In genomic region chr16:17508546-17509239, GRCm38 (mm10) we compare ENCODE assay signal across 8 mouse cellular contexts. TPM values are rescaled to one million over a fixed set of nuclear protein-coding genes. Genes with fewer than 3 reads are reported as not detected.
A peak's percentile ranks its signal among the peaks of the same experiment; 100 is the strongest.
DNase-seq lines count a peak whose midpoint lies in the region; ATAC-seq and TF ChIP-seq lines count a peak whose summit lies in the region.

Gene Lztr1 (plus strand): TSS chr16:17508688.

- peak; percentile 98 for ATAC-seq in embryonic facial prominence, embryonic 14.5 days (ENCODE audit: low read depth)
- ATAC-seq in limb, embryonic 14.5 days (ENCODE audit: low FRiP score, low read depth) = peak; percentile 96
- ATAC-seq in midbrain, postnatal 0 days (ENCODE audit: low FRiP score) = peak; percentile 95

- no peaks in the 10 kb centered on the region for H3K9me3 ChIP-seq in embryonic facial prominence, embryonic 14.5 days (ENCODE audit: control insufficient read depth, low read length)
- H3K9me3 ChIP-seq in limb, embryonic 14.5 days (ENCODE audit: control insufficient read depth, low read length) = no peaks in the 10 kb centered on the region
- no peaks in the 10 kb centered on the region for H3K9me3 ChIP-seq in midbrain, postnatal 0 days (ENCODE audit: low read length)

- TF ChIP-seq CTCF in midbrain, postnatal 0 days (IDR thresholded peaks at IDR 0.05) = peak; percentile 11

- H3K9ac ChIP-seq in embryonic facial prominence, embryonic 14.5 days (ENCODE audit: low read depth, low read length) = peak within 1 kb of the TSS; percentile 74
- H3K9ac ChIP-seq in limb, embryonic 14.5 days (ENCODE audit: low read depth, low read length, severe bottlenecking) = peak within 1 kb of the TSS; percentile 86
- peak within 1 kb of the TSS; percentile 84 for H3K9ac ChIP-seq in midbrain, postnatal 0 days (replicated peaks; ENCODE audit: low read length, poor library complexity, severe bottlenecking)

- H3K4me3 ChIP-seq in embryonic facial prominence, embryonic 14.5 days (ENCODE audit: low read depth, low read length) = peak within 1 kb of the TSS; percentile 83
- peak within 1 kb of the TSS; percentile 76 for H3K4me3 ChIP-seq in limb, embryonic 14.5 days (replicated peaks; ENCODE audit: low read length)
- H3K4me3 ChIP-seq in midbrain, postnatal 0 days (ENCODE audit: low read depth, low read length) = peak within 1 kb of the TSS; percentile 77

- DNase-seq in 3T3-L1 (ENCODE audit: low read depth, low spot score) = peak; percentile 94
- DNase-seq in adrenal gland, postnatal 4 days (ENCODE audit: low spot score in 2 of 2) = peak; percentile 68 to 79
- DNase-seq in embryonic facial prominence, embryonic 14.5 days (ENCODE audit: low spot score) = peak; percentile 96
- peak; percentile 88 for DNase-seq in heart, adult 8-10 months (ENCODE audit: low spot score)
- peak; percentile 91 for DNase-seq in kidney, adult 9 months
- peak; percentile 93 for DNase-seq in limb, embryonic 14.5 days (ENCODE audit: low spot score)
- peak; percentile 93 for DNase-seq in midbrain, postnatal 0 days (ENCODE audit: low spot score)
- peak; percentile 75 to 85 for DNase-seq in spleen, postnatal 14 days (ENCODE audit: low spot score in 2 of 2)

- H3K27me3 ChIP-seq in embryonic facial prominence, embryonic 14.5 days (replicated peaks; ENCODE audit: control insufficient read depth, insufficient read depth, low read length) = no peaks in the 10 kb centered on the region
- H3K27me3 ChIP-seq in limb, embryonic 14.5 days (ENCODE audit: control insufficient read depth, insufficient read depth, low read length) = no peaks in the 10 kb centered on the region
- H3K27me3 ChIP-seq in midbrain, postnatal 0 days (ENCODE audit: insufficient read depth, low read length) = no peaks in the 10 kb centered on the region

- H3K27ac ChIP-seq in embryonic facial prominence, embryonic 14.5 days (replicated peaks; ENCODE audit: low read depth, low read length) = peak within 1 kb of the TSS; percentile 94
- peak within 1 kb of the TSS; percentile 90 for H3K27ac ChIP-seq in limb, embryonic 14.5 days (replicated peaks; ENCODE audit: low read depth, low read length)
- peak within 1 kb of the TSS; percentile 84 for H3K27ac ChIP-seq in midbrain, postnatal 0 days (ENCODE audit: low read depth, low read length)

- WGBS in embryonic facial prominence, embryonic 14.5 days = under 1% methylated on average over 48 of the region's 50 CpGs
- under 1% methylated on average over 47 of the region's 50 CpGs for WGBS in limb, embryonic 14.5 days
- WGBS in midbrain, postnatal 0 days = under 1% methylated on average over 50 of the region's 50 CpGs

- H3K4me2 ChIP-seq in embryonic facial prominence, embryonic 14.5 days (ENCODE audit: low read depth, low read length) = peak within 1 kb of the TSS; percentile 87
- peak within 1 kb of the TSS; percentile 59 for H3K4me2 ChIP-seq in limb, embryonic 14.5 days (replicated peaks; ENCODE audit: low read depth, low read length, severe bottlenecking)
- peak within 1 kb of the TSS; percentile 60 for H3K4me2 ChIP-seq in midbrain, postnatal 0 days (ENCODE audit: low read depth, low read length, poor library complexity, severe bottlenecking)

- peak; percentile 54; the same call in 1 of the 2 replicates for TF ChIP-seq POLR2A in limb, embryonic 14.5 days (IDR thresholded peaks at IDR 0.05; ENCODE audit: borderline replicate concordance, extremely low read depth, insufficient read depth, insufficient read length)

- H3K4me1 ChIP-seq in embryonic facial prominence, embryonic 14.5 days (ENCODE audit: control insufficient read depth, insufficient read depth, low read length) = peaks cover 10% of the 10 kb centered on the region
- peaks cover 10% of the 10 kb centered on the region for H3K4me1 ChIP-seq in limb, embryonic 14.5 days (ENCODE audit: control insufficient read depth, insufficient read depth, low read length)
- H3K4me1 ChIP-seq in midbrain, postnatal 0 days (ENCODE audit: insufficient read depth, low read length) = peaks cover 12% of the 10 kb centered on the region

- peaks cover 25% of the 10 kb centered on the region for H3K36me3 ChIP-seq in embryonic facial prominence, embryonic 14.5 days (ENCODE audit: control insufficient read depth, insufficient read depth, low read length)
- H3K36me3 ChIP-seq in limb, embryonic 14.5 days (ENCODE audit: control insufficient read depth, insufficient read depth, low read length) = peaks cover 27% of the 10 kb centered on the region
- H3K36me3 ChIP-seq in midbrain, postnatal 0 days (ENCODE audit: insufficient read depth, low read length) = peaks cover 24% of the 10 kb centered on the region

RNA-seq across cellular contexts. Expression of gene Lztr1, which starts in this region (rescaled TPM):
- 10 to 100 TPM; 69.1 to 73.2 TPM for total RNA-seq in adrenal gland, postnatal 4 days (2021)
- 70.4 and 77.2 TPM in 2 replicates for polyA plus RNA-seq in embryonic facial prominence, embryonic 14.5 days (2014; fragmentation: Nextera tagmentation; extraction: Ambion mirVana)
- 10 to 100 TPM; 26.0 to 37.0 (median 29.7) TPM for total RNA-seq in heart, adult 8-10 months (2022)
- 246 and 336 TPM in 2 replicates for polyA plus RNA-seq in limb, embryonic 14.5 days (2012; rRNA removed)
- polyA plus RNA-seq in limb, embryonic 14.5 days (2014; fragmentation: Nextera tagmentation; extraction: Ambion mirVana) = 82.6 and 87.6 TPM in 2 replicates
- total RNA-seq in midbrain, postnatal 0 days (2014; rRNA removed) = 221 and 264 TPM in 2 replicates
- 94.0 and 104 TPM in 2 replicates for polyA plus RNA-seq in midbrain, postnatal 0 days (2015; fragmentation: Nextera tagmentation; extraction: Ambion mirVana)

Comparison
In these comparisons a context has a peak if more than half of its experiments do, and no peak if none do; other contexts are left out.
1. Peak in every context shown above with its lines: DNase-seq, ATAC-seq, H3K4me3 ChIP-seq and H3K27ac ChIP-seq.